Mouse (Mus musculus) liver, embryonic 11.5 days (tissue): ENCODE results near the gene Heatr5b. TPM values are rescaled to one million over a fixed set of nuclear protein-coding genes. Genes with fewer than 3 reads are reported as not detected.
A peak's percentile ranks its signal among the peaks of the same experiment; 100 is the strongest.

Experiments
- ATAC-seq: fragments of 200-750 bp; cut with Nextera tagmentation; replicated peaks from 2 replicates; pipeline ENCODE4 v1.8.0; 2017; ENCODE audit warnings: moderate number of reproducible peaks, mild to moderate bottlenecking, moderate TSS enrichment, moderate library complexity; ENCODE audit not compliant: low FRiP score
- DNase-seq: peaks from one replicate; pipeline ENCODE4 v3.0.0-alpha.2; 2017; ENCODE audit warnings: low spot score
- H3K27ac ChIP-seq: fragments of 300-500 bp; sonication (generic); 2 replicates; pipeline ENCODE4 v1.5.1; 2014; ENCODE audit warnings: mild to moderate bottlenecking, low read depth, low read length, control low read depth
- H3K27me3 ChIP-seq: fragments of 300-500 bp; sonication (generic); replicated peaks from 2 replicates; pipeline ENCODE4 v1.6.1; 2014; ENCODE audit warnings: low read length, mixed read lengths; ENCODE audit not compliant: control insufficient read depth, insufficient read depth
- H3K36me3 ChIP-seq: fragments of 300-500 bp; sonication (generic); 2 replicates; pipeline ENCODE4 v1.6.1; 2014; ENCODE audit warnings: mild to moderate bottlenecking, low read length, moderate library complexity, mixed read lengths; ENCODE audit not compliant: control insufficient read depth, insufficient read depth
- H3K4me1 ChIP-seq: fragments of 300-500 bp; sonication (generic); replicated peaks from 2 replicates; pipeline ENCODE4 v1.6.1; 2014; ENCODE audit warnings: low read length, mixed read lengths; ENCODE audit not compliant: control insufficient read depth, insufficient read depth
- H3K4me2 ChIP-seq: fragments of 300-500 bp; sonication (generic); 2 replicates; pipeline ENCODE4 v1.6.1; 2014; ENCODE audit warnings: mild to moderate bottlenecking, control low read depth, moderate library complexity
- H3K4me3 ChIP-seq: fragments of 300-500 bp; sonication (generic); 2 replicates; pipeline ENCODE4 v1.5.1; 2014; ENCODE audit warnings: low read depth, low read length, control low read depth
- H3K9ac ChIP-seq: fragments of 300-500 bp; sonication (generic); 2 replicates; pipeline ENCODE4 v1.6.1; 2014; ENCODE audit warnings: low read depth, low read length, control low read depth
- H3K9me3 ChIP-seq: fragments of 300-500 bp; sonication (generic); 2 replicates; pipeline ENCODE4 v1.6.1; 2016; ENCODE audit warnings: low read length, inconsistent platforms, mixed read lengths; ENCODE audit not compliant: control insufficient read depth
- WGBS: fragments of 180-500 bp; shearing (Covaris S2); extraction: QIAGEN DNeasy Blood & Tissue Kit; methylation state at CpG from one replicate; pipeline ENCODE4 v1.1.7; 2014; 5-methylcytosine and 5-hydroxymethylcytosine counted together
- polyA plus RNA-seq: library from polyadenylated mRNA; unstranded; fragments of >200 nt; fragmentation: Nextera tagmentation; extraction: Ambion mirVana; gene quantifications from 2 replicates; pipeline ENCODE4 v1.2.1, GENCODE M21; 2014

The Heatr5b gene
- polyA plus RNA-seq, 1 experiment from 2014 or later = 12.5 TPM

DNA sequence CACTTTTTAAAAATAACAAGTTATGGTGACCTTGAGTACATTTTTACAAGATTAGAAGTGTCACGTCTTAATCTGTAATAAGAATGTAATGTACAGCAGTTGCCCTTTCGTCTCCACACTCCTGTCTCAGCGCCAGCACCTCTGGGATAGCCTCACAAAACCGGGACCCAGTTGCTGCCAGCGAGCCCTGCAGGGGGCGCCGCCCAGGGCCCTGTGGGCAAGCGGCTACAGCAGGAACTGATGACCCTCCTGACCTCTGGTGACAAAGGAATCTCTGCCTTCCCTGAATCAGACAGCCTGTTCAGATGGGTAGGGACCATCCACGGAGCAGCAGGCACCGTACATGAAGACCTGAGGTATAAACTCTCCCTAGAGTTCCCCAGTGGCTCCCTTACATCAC lies 83.1 kb downstream of the Heatr5b start:
- H3K27me3 ChIP-seq = no peaks in the 10 kb centered on the region
- no peak overlapping the region for H3K4me2 ChIP-seq
- no peak overlapping the region for H3K4me3 ChIP-seq
- no peak overlapping the region for H3K27ac ChIP-seq
- 70% methylated on average over 10 of the region's 10 CpGs for WGBS
- DNase-seq (no peak), ATAC-seq (no peak)
- H3K9ac ChIP-seq = no peak overlapping the region
- H3K36me3 ChIP-seq = peaks cover 4% of the 10 kb centered on the region
- H3K4me1 ChIP-seq = no peaks in the 10 kb centered on the region
- no peaks in the 10 kb centered on the region for H3K9me3 ChIP-seq

DNA sequence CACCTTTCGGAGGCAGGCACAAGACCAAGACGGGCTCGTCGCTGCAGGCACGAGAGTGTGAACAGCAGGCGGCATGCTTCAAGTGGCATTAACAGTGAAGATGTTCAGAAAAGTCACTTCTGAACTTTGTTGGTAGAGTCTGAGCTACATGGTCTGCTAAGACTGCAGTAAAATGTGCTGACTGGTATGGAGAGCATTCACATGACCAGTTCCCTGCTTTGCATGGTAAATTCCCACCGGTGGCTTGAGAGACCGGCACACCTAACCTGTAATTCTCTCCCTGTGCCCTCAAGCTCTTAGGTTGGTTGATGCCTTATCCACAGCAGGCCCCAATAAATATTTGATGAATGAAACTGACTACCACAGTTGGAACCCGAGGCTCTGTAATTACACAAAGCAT lies 86.7 kb downstream of the Heatr5b start:
- no peak overlapping the region for H3K9ac ChIP-seq
- H3K4me3 ChIP-seq = no peak overlapping the region
- no peaks in the 10 kb centered on the region for H3K27me3 ChIP-seq
- H3K9me3 ChIP-seq = no peaks in the 10 kb centered on the region
- 85% methylated on average over 9 of the region's 9 CpGs for WGBS
- no peak for DNase-seq
- peaks cover 4% of the 10 kb centered on the region for H3K36me3 ChIP-seq
- no peak overlapping the region for H3K27ac ChIP-seq
- ATAC-seq = no peak
- H3K4me2 ChIP-seq = no peak overlapping the region
- no peaks in the 10 kb centered on the region for H3K4me1 ChIP-seq

DNA sequence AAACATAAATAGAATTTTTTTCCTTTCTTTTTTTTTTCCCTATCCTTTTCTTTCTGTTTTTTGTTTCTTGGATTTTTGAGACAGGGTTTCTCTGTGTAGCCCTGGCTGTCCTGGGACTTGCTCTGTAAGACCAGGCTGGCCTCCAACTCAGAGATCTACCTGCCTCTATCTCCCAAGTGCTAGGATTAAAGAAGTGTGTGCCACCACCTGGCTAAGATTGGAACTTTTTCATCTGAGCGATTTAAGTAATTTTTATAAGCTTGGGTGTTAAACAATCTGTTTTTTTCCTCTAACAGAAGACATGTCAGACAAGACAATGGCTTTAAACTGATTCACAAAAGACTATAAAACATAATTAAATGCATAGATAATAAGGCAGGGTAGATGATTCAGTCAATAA lies 96.7 kb downstream of the Heatr5b start:
- H3K36me3 ChIP-seq = no peaks in the 10 kb centered on the region
- H3K4me1 ChIP-seq = peaks cover 17% of the 10 kb centered on the region
- no peaks in the 10 kb centered on the region for H3K27me3 ChIP-seq
- DNase-seq = no peak
- ATAC-seq = no peak
- 44% methylated on average over 1 of the region's 1 CpGs for WGBS
- no peak overlapping the region for H3K27ac ChIP-seq
- H3K9me3 ChIP-seq = no peaks in the 10 kb centered on the region
- H3K4me2 ChIP-seq = no peak overlapping the region
- H3K4me3 ChIP-seq = no peak overlapping the region
- H3K9ac ChIP-seq = no peak overlapping the region

DNA sequence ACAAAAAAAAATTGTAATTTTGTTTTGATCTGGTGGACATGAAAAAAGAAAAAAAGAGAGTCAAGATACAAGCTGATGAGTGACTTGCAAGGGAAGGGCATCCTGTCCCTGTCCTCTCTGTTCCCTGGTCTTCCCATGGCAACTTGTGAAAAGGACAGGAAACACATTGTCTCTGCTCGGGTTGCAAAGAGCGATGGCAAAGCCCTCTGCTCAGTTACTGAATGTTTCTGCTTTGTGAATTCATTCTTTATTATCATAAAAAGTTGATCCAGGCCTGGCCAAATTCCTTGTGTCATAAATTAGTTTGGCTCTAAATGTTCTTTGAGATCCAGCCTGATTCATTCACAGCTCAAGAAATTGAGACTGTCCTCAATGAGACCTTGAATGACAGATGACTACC lies 97.4 kb downstream of the Heatr5b start:
- 52% methylated on average over 2 of the region's 2 CpGs for WGBS
- Histone ChIP-seq H3K4me1 (peaks cover 17% of the 10 kb centered on the region), H3K27ac (no peak overlapping the region), H3K36me3 (no peaks in the 10 kb centered on the region), H3K9me3 (no peaks in the 10 kb centered on the region), H3K4me2 (no peak overlapping the region), H3K27me3 (no peaks in the 10 kb centered on the region), H3K9ac (no peak overlapping the region), H3K4me3 (no peak overlapping the region)
- ATAC-seq = no peak
- DNase-seq = no peak

DNA sequence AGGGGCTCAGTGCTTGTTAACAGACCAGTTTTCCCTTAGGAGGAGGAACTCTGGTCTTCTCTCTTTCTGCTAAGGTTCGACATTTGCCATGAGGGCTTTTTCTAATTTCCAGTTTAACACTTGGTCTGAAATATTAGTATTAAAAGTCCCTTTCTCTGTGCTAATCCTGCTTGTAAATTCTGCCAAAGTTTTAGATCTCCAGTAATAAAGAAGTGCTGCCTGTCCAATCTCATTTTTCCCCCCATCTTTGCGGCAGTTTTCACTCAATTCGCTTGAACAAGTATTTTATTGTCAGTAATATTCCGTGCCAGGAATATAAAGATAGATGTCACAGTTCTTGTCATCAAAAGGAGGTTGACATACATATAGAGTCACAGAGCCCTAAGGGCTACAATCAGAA lies 98.1 kb downstream of the Heatr5b start, which contains the start of gene Strn:
Gene Strn (minus strand): TSS at position 101 of the 400 bp plus-strand sequence.
- DNase-seq (no peak), ATAC-seq (no peak)
- Histone ChIP-seq H3K36me3 (no peaks in the 10 kb centered on the region; the same call in 1 of the 2 replicates), H3K4me3 (peak within 1 kb of the TSS; percentile 92), H3K4me1 (peaks cover 17% of the 10 kb centered on the region), H3K27ac (peak within 1 kb of the TSS; percentile 92), H3K9ac (peak within 1 kb of the TSS; percentile 88), H3K27me3 (no peaks in the 10 kb centered on the region), H3K4me2 (peak within 1 kb of the TSS; percentile 82), H3K9me3 (no peaks in the 10 kb centered on the region)
- WGBS = 39% methylated on average over 4 of the region's 4 CpGs

DNA sequence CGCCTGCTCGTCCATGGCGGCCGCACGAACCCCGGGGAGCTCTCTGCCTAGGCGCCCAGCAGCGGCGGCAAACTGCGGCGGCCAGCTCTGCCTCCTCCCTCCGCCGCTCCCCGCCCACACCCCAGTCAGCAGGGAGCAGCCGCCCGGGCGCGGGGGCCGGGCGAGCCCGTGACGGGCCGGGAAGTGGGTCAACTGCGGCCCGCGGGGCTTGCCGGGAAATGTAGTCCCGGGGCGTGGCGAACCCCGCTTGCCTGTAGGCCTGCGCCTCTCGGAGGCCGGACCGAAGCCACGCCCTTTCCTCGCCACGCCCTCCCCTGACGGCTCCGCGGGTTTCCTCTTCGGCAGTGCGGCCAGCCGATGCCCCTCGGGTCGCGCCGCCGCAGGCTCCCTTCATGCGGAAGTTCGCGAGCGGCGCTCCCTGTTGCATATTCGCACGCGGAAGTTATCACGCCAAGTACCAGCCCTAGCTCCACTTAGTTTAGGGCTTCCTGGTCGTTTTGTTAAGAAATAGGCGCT lies 98.6 kb downstream of the Heatr5b start:
- Histone ChIP-seq H3K4me1 (peaks cover 17% of the 10 kb centered on the region), H3K27ac (peak overlapping the region; percentile 92), H3K27me3 (no peaks in the 10 kb centered on the region), H3K4me3 (peak overlapping the region; percentile 92), H3K36me3 (no peaks in the 10 kb centered on the region; the same call in 1 of the 2 replicates), H3K9me3 (no peaks in the 10 kb centered on the region), H3K4me2 (peak overlapping the region; percentile 82), H3K9ac (peak overlapping the region; percentile 88)
- ATAC-seq (peak; percentile 97), DNase-seq (peak; percentile 100)
- WGBS = under 1% methylated on average over 56 of the region's 60 CpGs

DNA sequence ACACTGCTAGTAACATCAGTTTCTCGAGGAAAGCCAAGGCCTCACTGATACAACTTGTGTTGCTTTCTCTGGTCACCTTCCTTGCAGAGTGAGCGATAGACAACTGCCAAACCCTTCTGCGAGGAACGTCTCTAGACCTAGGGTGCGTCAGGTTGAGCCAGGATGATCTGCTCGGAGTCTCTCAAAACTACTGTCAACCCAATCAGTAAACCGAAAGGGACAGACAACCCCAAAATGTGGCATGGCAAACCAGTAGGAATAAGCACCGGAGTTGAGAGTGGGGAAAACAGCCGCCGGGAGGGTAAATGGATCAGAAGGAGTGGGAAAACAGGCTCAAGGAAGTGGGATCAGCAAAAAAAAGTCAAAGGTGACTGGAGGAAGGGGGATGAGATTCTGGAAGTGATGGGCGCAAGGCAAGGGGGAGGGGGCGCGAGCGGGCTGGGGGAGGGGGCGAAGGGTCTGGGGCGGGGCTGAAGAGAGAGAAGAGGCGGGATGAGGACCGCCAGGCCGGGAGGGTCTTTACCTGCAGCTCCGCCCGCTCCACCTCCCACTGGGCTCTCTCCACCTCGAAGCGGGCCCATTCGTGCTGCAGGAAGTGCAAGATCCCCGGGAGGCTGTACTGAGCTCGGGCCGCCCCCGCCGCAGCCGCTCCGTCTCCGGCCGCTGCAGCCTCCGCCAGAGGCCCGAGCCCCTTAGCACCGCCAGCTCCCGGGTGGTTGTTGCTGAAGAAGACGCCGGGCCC lies 99.3 kb downstream of the Heatr5b start:
- under 1% methylated on average over 25 of the region's 39 CpGs for WGBS
- H3K27ac ChIP-seq = peak overlapping the region; percentile 92
- H3K4me3 ChIP-seq = peak overlapping the region; percentile 92
- peaks cover 17% of the 10 kb centered on the region for H3K4me1 ChIP-seq
- H3K9me3 ChIP-seq = no peaks in the 10 kb centered on the region
- peak overlapping the region; percentile 82 for H3K4me2 ChIP-seq
- DNase-seq (peak; percentile 46), ATAC-seq (peak; percentile 74)
- no peaks in the 10 kb centered on the region; the same call in 1 of the 2 replicates for H3K36me3 ChIP-seq
- H3K27me3 ChIP-seq = no peaks in the 10 kb centered on the region
- peak overlapping the region; percentile 88 for H3K9ac ChIP-seq

DNA sequence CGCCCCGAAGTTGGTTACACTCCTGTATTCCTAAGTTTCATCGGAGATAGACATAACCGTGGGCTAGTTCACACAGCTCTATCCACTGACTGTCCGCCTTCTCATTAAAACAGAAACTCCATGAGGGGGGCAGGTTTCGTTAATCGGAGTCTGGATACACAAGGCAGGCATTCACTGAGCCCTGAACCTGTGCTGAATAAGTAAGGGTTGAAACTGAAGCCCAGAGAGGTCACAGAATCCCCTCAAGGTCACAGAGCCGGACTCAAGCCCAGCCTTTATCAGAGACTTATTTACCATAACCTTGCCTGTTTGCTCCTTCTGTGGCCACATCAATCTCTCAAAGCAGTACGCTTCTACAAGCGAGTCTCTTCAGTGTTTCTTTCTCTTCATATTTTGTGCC lies 100.4 kb downstream of the Heatr5b start:
- no peaks in the 10 kb centered on the region; the same call in 1 of the 2 replicates for H3K36me3 ChIP-seq
- H3K9ac ChIP-seq = peak overlapping the region; percentile 48; the same call in 1 of the 2 replicates
- H3K27me3 ChIP-seq = no peaks in the 10 kb centered on the region
- H3K4me1 ChIP-seq = peaks cover 17% of the 10 kb centered on the region
- DNase-seq (no peak), ATAC-seq (no peak)
- H3K9me3 ChIP-seq = no peaks in the 10 kb centered on the region
- no peak overlapping the region for H3K27ac ChIP-seq
- H3K4me2 ChIP-seq = peak overlapping the region; percentile 82
- WGBS = 73% methylated on average over 10 of the region's 10 CpGs
- peak overlapping the region; percentile 92 for H3K4me3 ChIP-seq

DNA sequence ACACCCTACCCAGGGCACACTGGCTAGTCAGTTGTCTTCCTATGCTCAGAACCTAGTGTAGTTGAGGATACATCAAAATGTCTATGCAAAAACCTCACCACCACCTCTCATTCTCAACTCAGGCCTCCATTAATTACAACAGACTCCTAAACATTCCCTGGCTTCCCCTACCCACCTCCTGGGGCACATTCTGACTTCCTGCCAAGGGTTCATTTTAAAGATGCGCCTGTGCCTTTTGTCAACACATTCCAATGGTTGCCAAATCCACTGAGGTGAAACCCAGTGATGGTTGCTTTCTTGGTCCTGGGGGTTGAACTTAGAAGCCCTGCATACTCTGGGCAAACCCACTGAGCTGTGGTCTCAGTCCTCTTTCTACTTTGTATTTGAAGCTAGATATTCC lies 103.1 kb downstream of the Heatr5b start:
- ATAC-seq (no peak), DNase-seq (no peak)
- H3K27ac ChIP-seq = no peak overlapping the region
- H3K9me3 ChIP-seq = no peaks in the 10 kb centered on the region
- H3K36me3 ChIP-seq = no peaks in the 10 kb centered on the region; the same call in 1 of the 2 replicates
- H3K27me3 ChIP-seq = no peaks in the 10 kb centered on the region
- peaks cover 13% of the 10 kb centered on the region for H3K4me1 ChIP-seq
- H3K4me3 ChIP-seq = no peak overlapping the region
- no peak overlapping the region for H3K4me2 ChIP-seq
- no peak overlapping the region for H3K9ac ChIP-seq
- whole genome bisulfite sequencing = 75% methylated on average over 1 of the region's 1 CpGs
